Mouse (Mus musculus): ENCODE data around the gene Rbm33.

Rbm33 gene

DNA sequence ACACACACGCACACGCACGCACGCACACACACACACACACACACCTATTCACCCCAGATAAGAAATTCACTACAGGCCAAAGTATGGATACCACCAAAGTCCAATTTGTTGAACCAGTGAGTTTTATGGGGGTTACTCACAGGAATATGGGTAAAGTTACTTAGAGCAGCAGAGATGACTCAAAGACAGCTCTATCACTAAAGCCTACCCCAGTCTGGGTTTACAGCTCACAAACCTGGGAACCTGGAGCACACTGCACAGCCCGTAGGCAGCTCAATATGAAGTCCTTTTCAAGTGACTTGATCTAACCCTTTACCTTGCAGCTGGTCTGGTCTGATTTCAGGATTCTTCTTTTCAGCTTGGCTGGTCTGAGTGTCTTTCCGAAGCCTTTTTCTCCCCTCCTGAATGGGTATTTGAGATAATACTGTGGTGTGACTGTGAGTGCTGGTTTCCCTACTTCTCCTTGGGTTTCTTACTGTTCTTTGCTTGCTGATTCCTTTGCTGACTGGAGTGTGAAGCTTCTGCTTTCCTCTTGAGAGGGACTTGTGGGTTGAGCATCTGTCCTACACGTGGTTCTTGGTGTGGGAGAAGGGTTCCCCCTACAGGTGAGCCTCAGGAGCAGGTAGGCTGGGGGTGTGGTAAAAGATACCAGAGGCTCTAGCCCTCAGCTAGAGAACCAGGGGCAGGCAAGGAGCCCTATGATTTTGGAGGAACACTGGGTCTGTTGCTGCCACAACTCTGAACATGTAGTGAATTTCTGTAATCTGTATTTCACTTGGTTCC, 12.3 kb downstream of the Rbm33 start:
- DNase-seq = no peak

DNA sequence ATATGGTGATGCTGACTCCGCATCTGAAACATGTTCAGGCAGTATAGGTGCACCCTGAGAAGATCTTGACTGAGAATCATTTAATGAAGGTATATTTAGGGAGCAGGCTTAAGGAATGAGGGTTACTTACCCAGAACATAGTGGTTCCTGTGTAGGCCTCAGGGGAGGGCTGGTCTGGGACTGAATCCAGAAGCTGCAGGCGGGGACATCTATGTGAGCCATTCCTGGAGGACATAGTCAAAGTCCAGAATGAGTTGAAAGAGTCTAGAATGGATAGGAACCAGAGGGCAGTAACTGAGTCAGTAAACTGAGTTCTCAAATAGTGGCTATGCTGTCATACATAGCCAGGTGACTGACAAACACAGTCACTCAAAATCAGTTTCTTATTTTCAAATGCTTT, 16.8 kb downstream of the Rbm33 start:
- DNase-seq = no peak

DNA sequence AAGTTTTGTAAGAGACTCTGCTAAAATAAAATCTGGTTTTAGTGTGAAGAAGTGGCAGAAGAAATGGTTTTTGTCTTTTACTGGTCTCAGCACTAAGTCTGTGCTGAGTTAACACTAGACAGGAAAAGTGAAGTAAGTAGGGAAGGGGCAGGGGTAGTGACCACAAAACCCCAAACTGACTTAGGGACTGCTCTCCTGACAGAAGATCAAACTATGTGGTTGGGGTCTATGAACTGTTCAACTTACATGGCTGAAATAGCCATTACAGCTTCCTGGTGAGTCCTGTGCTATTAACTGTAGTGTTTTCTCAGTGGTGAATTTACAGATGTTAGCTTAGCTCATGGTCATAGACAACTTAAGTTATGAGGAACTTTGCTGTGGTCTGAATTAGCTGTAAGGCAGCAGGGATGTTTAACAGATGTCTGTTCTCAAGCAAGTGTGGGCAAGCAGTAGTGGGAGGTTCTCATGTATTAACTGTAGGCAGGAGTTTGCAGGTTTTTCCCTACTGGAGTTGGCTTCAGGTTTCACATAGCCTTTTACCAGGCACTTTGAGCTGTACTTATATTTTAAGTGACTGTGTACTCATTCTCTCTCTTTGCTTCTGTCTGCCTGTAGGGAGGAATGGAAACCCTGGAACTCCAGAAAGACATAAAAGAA, 35.1 kb downstream of the Rbm33 start:
- DNase-seq = no peak

DNA sequence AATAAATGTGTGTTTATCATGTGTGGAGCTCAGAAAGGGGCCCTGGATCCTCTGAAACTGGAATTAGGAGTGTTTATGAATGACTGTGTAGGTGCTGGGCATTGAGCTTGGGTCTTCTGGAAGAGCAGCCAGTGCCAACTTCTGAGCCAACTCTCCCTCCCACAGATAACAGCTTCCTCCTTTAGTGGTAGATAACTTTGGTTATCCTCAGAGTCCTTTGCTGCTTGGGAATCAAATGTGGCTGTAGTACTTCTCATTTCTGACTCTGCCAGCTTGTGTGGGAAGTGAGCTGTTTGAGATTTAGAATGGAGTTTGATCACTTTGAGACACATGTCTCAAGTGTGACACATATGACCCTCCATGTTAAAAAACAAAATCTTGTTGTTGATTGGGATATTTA, 38.7 kb downstream of the Rbm33 start:
- no peak for DNase-seq

DNA sequence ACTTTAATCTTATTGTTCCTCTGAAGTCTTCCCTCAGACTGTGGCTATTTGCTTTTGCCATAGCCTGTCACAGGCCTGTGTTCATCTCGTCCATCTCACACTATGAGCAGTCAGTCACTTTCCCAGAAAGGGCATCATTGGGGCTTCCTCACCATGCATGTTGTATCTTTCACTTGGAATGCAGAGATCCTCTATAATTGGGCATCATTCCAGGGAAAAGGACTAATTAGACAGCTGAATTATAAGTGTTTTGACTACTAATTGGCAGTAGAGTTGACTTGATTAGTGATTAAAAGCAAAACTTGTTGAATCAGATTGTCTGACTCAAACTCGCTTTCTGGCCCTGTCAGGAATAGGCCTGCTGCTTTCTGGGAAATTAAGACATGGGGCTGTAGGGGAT, 43.8 kb downstream of the Rbm33 start:
- DNase-seq = no peak

DNA sequence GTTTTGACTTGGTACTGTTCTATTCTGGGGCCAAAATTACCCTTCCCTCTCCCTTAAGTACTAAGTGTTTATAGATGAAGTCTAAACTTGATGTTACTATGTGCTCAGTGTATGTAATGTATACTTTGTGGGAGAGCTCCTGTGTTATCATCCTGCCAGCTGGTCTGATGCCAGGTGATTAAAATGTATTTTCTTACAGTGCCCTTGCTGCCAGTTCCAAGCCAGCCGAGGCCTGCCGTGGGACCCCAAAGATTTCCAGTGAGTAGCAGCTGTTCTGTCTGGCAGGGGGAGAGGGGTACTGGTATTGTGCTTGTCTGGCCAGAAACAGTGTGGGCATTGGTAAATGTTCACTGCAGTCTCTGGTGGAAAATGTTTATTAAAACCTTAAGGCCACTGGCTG, 51.1 kb downstream of the Rbm33 start:
- DNase-seq = no peak

DNA sequence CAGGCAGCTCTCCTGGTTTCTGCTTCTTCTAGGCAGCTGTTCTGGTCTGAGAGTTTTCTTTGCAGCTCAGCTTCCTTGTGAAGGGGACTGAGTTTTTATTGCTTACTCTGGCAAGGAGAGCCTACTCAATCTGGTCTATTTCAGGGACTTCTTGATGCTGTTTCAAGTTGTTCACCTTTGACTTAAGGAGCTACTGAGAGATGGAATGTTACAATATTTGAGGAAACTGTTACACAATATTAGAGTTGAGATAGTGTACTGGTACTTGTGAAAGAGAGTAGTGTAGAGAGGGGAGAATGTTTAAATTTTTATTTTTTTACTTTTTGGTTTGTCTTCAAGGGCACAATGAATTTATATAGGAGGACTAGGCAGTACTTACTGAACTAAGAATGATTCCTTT, 53.9 kb downstream of the Rbm33 start:
- DNase-seq = no peak

DNA sequence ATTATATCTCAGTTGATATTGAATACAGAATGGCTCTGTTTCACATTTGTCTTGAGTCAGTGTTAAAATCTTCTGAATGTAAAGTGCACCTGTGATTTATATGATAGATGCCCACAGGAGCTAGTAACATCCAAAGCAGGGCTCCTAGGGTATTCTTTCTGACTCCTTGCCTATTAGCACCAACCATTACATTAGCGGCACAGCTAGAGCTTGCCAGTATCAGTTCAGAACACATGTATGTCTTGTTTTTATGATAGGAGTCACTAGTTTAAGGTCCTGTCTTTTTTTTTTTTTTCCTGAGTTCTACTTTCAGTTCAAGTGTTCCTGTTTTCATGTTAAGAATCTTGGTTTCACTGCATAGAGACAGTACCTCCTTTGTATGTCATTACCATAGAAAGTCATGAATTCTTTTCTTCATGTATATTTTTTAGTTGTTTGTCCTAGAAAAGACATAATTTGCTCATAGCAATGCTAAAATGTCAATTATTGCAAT, 55.3 kb downstream of the Rbm33 start:
- no peak for DNase-seq

DNA sequence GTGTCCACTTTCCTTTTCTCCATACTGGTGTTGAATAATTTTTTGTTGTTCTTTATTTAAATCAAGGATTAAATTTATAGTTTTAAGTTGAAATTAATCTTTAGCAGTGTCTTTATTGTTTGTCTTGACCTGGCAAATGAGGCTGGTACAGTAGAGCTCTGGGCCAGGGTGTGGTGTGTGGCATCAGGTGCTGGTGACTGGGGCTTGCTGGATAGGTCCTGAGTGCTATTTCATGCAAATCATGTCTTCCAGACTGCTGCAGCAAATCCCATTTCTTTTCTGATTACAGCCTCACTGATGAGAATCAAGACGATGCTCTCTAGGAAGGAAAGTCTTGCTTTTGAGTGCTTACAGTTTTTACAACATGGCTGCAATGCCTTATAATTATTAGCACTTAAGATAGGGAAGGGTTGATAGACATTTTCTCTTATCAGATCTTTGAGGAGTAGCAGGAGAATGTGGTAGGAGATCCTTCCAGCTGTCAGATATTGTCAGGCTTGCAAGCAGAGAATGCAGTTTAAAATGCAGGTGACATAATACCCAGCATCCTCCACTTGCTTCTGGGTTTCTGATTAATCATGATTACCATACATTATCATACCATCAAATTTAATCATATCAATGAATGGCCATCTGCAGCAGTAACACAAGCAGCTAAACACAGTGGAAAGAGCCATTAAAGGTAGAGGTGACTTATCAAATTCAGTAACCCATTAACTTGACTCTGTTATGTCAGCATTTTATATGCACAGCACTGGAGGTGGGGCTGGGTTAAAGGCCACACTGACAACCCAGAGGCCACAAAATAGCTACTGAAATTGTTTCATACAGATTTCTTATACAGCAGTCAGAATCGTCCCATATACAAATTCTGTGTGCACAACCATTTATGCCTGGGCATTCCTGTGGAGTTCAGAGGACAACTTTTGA, 56.8 kb downstream of the Rbm33 start:
- DNase-seq = no peak

DNA sequence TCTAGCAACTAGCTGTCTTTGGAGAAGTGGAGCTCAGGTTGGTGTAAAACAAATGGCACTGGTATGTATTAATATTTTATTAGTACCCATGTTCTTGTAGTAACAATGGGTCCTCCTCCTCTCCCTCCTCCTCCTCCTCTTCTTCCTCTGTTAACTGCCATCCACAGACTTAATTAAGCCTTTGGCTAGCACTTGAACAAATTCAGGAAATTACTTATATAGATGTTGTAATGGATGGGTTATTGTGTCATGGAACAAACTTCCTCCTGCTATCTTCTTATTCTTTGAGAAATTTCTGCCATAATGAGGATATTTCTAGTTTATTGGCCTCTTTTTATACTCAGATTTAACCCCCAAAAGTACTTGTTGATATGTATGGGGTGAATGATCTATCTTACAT, 60.4 kb downstream of the Rbm33 start:
- no peak for DNase-seq

DNA sequence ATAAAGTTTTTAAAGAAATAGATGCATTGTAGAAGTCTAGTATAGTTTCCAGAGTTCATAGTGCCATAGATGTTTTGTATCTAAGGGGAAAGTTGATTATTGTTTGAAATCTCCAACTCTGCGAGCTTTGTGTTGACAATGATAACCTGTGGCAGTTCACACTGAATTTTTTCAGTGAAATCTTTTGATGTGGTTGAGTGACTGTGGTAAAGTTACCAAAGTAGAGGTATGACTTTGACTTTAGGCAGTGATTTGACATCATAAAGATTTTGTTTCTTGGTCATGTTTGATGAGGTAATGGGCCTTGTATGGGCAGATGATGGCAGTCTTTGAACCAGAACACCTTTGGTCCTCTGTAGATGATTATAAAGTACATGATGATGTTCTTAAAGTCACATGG, 65.4 kb downstream of the Rbm33 start:
- DNase-seq = no peak

DNA sequence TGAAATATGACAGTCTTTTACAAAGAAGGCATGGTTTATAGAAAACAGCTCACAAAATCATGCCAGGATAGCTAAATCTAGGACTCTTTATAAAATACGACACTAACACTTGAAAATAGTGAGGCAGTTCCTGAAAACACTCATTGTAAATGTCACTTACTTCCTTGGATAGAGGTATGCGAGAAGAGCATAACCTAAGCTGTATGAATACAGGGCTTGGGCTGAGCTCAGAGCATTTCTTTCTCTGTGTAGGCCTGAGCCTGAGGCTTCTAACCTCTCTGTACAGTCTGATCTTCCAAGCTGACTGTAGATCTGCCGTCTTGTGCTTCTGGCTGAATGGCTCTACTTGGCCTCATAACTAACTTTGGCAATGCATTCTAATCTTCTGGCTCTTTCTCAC, 69.9 kb downstream of the Rbm33 start:
- no peak for DNase-seq

DNA sequence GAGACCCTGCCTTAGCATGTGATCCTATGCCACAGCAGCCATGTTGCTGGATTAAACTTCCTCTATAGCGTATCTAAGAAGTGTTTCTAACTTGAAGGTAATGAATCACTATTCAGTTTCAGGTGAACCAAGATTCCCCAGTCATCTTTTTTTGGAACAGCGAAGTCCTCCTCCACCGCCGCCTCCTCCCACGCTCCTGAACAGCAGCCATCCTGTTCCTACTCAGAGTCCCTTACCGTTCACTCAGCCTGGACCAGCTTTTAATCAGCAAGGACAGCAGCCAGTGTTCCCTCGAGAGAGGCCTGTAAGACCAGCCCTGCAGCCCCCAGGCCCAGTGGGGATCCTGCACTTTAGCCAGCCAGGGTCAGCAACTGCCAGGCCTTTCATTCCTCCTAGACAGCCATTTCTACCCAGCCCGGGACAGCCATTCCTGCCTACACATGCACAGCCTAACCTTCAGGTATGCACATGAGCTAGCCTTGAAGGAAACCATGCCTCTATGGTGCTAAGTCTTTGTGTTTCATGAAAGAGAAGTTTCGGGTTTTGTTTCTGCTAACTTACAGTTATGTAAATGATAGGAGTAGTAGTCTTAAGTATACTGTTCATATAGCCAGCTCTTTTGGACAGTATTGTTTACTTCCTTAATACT, 70.7 kb downstream of the Rbm33 start:
- DNase-seq = no peak

DNA sequence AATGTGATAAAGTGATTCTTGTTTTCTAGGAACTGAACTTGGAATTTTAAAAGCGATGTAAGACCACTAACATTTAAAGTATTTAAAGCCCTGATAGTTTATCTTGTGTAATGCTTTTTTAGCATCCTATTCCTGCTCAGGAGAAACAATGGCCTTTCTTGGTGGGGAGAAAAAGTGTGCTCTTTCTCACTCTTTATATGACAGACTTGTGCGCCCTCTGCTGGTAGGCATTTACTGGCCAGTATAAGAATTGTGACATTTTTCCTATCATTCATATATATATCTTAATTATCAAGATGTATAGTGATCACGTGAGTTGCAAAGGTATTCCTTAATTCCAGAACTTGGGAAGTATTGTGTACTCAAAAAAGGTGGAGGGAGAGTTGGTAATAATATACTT, 71.3 kb downstream of the Rbm33 start:
- peak; percentile 83 for DNase-seq

DNA sequence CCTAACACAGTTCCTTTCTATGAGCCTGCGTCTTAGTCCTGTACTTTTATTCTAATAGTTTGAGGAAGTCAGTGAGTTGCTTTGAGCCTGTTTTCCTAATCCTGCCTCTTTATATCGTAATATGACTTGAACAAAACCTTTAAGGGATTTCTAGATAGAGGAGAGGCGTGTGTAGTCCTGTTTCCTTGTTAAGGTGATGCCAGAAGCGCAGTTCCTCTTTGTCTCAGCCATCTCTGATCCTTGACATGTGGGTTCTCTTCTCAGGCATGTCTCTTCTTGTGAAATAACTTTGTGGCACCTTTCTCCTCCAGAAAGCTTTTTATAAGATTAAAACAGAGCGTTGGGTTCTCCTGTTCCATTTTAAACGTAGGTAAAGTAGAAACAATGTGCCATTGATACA, 73.3 kb downstream of the Rbm33 start:
- DNase-seq = no peak

DNA sequence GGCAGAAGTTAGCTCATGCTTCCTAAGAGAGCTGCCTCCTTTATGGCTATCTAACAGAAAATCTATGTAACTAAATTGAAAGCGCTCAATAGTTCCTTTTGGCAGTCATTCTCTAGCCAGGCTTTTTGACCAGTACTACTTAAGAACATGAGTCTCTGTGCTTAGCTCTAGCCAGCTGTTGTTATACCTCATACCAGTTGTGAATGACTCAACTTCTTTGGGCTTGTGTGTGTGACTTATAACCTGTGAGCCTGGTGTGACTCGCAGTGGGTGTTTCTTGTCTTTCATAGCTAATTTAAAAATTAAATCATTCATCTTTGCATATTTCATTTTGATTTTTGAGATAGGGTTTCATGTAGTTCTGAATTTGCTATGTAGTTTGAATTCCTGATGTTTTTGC, 80.4 kb downstream of the Rbm33 start:
- no peak for DNase-seq

DNA sequence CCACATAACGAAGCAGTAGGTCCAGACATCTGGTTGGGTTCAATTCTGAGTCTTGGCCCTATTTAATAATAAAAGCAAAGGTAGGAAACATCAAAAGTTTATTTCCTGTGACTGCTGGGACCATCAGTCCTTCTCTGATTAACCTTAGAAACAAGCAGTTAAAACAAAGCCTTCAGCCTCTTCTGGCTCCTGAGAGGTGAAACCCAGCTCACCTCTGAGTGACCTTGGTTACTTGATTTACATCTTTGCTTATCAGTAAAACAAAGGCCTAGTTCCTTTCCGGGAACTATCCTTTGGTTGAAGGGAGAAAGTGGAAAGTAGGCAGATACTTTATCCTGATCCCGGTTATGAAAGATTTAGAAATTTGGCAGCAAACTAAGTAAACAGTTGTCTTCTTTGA, 81.8 kb downstream of the Rbm33 start:
- DNase-seq = no peak

DNA sequence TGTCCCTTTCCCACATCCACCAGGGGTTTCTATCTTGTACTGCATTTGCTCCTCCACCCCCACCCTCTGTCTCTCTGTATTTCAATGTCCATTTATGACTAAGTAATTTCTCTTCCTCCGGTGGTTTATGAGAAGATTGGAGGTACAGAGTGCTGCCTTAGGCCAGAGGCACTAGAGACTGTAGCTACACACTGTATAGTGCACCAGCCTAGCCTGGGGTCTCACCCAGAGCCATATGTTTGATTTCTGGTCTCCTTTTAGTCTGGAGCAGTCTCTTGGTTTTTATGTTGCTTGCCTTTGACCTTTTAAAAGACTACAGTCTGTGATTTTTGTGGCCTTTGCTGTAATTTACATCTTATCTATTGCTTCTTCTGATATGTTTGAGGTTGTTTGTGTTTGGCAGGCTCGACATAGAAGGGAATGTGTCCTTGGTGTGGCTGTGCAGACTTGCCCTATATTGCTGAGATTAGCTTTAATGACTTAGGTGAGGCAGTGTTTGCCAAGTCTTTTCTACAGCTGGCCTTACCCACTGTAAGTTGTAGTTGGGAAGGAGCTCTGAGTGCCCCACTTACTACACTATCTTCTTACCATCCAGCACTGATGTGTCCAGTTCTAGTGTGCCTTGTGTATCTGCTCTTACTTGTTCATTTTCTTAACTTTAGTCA, 82.7 kb downstream of the Rbm33 start:
- no peak for DNase-seq

DNA sequence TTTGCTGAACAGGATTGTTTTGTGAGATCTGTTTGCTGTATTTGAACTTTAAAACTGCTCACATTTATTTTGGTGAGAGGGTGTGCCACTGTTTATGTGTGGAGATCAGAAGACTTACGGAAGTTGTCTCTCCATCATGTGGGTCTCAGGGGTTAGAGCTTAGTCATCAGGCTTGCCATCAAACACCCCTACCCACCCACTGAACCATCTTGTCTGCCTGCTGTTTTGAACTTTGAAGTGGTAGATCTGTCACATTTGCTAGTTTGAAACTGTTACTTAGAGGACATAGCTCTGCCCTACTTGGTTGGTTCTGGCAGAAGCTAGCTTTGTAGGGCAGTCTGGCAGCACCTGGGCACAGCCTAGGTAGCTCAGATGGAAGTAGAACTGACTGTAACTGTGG, 85.8 kb downstream of the Rbm33 start:
- DNase-seq = no peak

DNA sequence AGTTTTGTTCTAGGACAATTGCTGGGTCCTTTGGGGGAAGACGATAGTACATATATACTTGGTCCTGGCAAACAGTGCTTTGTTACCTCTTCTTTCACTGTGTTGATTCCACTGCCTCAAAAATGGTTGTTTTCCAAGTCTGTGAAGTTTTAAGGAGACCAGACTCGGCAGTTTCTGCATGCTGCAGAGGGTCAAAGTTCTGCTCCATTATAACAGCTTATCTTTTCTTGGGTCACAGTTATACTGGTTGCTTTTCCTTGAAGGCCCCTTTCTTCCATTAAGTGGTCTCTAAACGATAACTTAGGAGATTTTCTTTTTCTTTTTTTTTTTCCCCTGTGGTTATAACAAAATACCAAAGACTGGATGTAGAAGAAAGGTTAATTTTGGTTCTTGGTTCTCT, 89.7 kb downstream of the Rbm33 start:
- DNase-seq = no peak

DNA sequence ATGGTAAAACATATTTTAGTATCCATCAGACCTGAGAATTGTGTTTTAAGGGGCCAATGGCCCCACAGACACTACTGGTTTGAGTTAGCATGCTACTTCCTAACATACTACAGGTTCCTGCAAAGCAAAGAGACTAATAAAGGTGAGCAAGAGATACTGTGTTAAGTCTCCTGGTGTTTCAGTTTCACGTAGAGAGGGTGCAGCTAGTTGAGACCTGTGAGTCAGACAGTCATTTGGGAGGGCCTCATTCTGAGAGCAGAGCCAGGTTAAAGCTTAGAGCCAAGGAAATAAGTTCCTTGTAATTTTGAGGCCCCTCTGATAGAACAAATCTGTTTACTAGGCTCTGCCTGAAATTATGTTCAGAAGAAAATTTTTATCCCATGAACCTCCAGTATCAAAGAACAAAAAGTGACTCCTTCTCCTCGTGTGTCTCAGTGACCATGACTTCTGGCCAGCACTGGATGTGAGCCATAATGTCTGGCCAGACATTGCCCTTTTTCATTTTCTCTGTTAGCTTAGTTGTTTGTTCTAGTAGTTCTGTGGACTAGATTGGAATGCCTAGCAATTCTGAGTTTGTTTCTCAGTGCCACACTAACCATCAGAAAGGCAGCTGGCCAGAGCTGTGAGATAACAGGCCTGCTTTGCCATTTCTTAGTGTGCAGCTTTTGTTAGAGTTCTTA, 95.2 kb downstream of the Rbm33 start:
- no peak for DNase-seq

DNA sequence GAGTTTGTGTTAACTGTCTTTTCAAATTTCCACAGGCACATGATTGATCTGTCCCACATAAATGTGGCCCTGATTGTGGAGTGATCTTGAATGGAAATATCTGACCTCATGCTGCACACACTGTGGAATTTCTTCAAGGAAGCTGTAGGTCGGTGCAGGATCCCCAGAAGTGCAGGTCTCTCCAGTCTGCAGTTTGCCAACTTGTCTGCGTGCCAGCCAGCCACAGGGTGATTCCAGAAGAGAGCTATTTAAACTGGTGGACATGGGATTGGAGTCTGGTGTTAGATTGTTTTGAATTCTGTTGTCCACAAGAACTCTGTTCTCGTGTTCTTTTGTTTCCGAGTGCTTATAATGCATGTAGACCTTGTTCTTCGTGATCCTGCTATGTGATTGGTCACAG, 96.6 kb downstream of the Rbm33 start:
- no peak for DNase-seq

Data from right cerebral cortex, postnatal 14 days (tissue).